8 mouse cellular contexts compared by ENCODE assay signal in genomic region chr11:69671726-69672124, GRCm38 (mm10). TPM values are rescaled to one million over a fixed set of nuclear protein-coding genes. Genes with fewer than 3 reads are reported as not detected.
DNase-seq lines count a peak whose midpoint lies in the region; ATAC-seq and TF ChIP-seq lines count a peak whose summit lies in the region.

No protein-coding gene starts in this region.

- peak overlapping the region; percentile 74 to 94 (median 75) for H3K4me3 ChIP-seq in CH12.LX (replicated peaks in 1 of 3; ENCODE audit: low read depth in 2 of 3, low read length in 2 of 3, poor library complexity in 1 of 3)
- H3K4me3 ChIP-seq in forebrain, embryonic 16.5 days (replicated peaks; ENCODE audit: low read length), result peak overlapping the region; percentile 100
- H3K4me3 ChIP-seq in liver, postnatal 0 days (ENCODE audit: low read depth, low read length), result peak overlapping the region; percentile 94

- peaks cover 67 to 82% of the 10 kb centered on the region in 2 experiments for H3K36me3 ChIP-seq in CH12.LX (replicated peaks in 1 of 2; ENCODE audit: control insufficient read depth in 1 of 2, insufficient read depth in 1 of 2, low read length in 1 of 2)
- H3K36me3 ChIP-seq in forebrain, embryonic 16.5 days (ENCODE audit: control insufficient read depth, insufficient read depth), result peaks cover 29% of the 10 kb centered on the region
- H3K36me3 ChIP-seq in liver, postnatal 0 days (replicated peaks; ENCODE audit: insufficient read depth, low read length), result peaks cover 70% of the 10 kb centered on the region

- no peak for DNase-seq in frontal cortex, postnatal 14 days (ENCODE audit: low spot score in 2 of 2)
- no peak for DNase-seq in CH12.LX (ENCODE audit: extremely low read depth)
- DNase-seq in liver, postnatal 0 days, result no peak
- DNase-seq in adrenal gland, adult 8-10 months, result no peak
- DNase-seq in urinary bladder, postnatal 14 days (ENCODE audit: low spot score), result no peak
- no peak for DNase-seq in kidney, postnatal 4 days

- peak overlapping the region; percentile 88 for H3K27ac ChIP-seq in CH12.LX (ENCODE audit: insufficient read depth, low read depth)
- peak overlapping the region; percentile 98 for H3K27ac ChIP-seq in forebrain, embryonic 16.5 days (ENCODE audit: low read length)
- peak overlapping the region; percentile 99 for H3K27ac ChIP-seq in liver, postnatal 0 days (ENCODE audit: low read depth)

- TF ChIP-seq RAD21 in CH12.LX (IDR thresholded peaks at IDR 0.05; ENCODE audit: low read depth, low read length), result no peak

- peaks cover 8 to 59% of the 10 kb centered on the region in 2 experiments; a peak in 3 of 4 replicates for H3K4me1 ChIP-seq in CH12.LX (ENCODE audit: control insufficient read depth in 1 of 2, insufficient read depth in 2 of 2)
- peaks cover 26% of the 10 kb centered on the region for H3K4me1 ChIP-seq in forebrain, embryonic 16.5 days (replicated peaks; ENCODE audit: control insufficient read depth, insufficient read depth, low read length)
- peaks cover 18% of the 10 kb centered on the region for H3K4me1 ChIP-seq in liver, postnatal 0 days (ENCODE audit: insufficient read depth)

- H3K27me3 ChIP-seq in CH12.LX (replicated peaks), result no peaks in the 10 kb centered on the region
- no peaks in the 10 kb centered on the region for H3K27me3 ChIP-seq in forebrain, embryonic 16.5 days (replicated peaks; ENCODE audit: control insufficient read depth, insufficient read depth, low read length)
- no peaks in the 10 kb centered on the region for H3K27me3 ChIP-seq in liver, postnatal 0 days (ENCODE audit: insufficient read depth, low read length)

- WGBS in forebrain, embryonic 16.5 days, result under 1% methylated on average over 43 of the region's 43 CpGs
- WGBS in liver, postnatal 0 days (ENCODE audit: insufficient replicate concordance), result under 1% methylated on average over 43 of the region's 43 CpGs

- H3K79me2 ChIP-seq in CH12.LX (replicated peaks; ENCODE audit: control insufficient read depth, extremely low read depth, insufficient read depth, poor library complexity, severe bottlenecking), result peaks cover 57% of the 10 kb centered on the region

- dilution Hi-C loops in CH12.LX (cut with MboI; ENCODE audit: extremely low pct_ligation_motif_present, extremely low pct_unique_long_range_greater_than_20kb, low sequenced_read_pairs), result no loop called here

- TF ChIP-seq POLR2A in CH12.LX (IDR thresholded peaks at IDR 0.05; ENCODE audit: low read depth, low read length), result no peak

- no peaks in the 10 kb centered on the region for H3K9me3 ChIP-seq in CH12.LX (replicated peaks; ENCODE audit: low read length)
- no peaks in the 10 kb centered on the region for H3K9me3 ChIP-seq in forebrain, embryonic 16.5 days (ENCODE audit: control insufficient read depth, low read length)
- H3K9me3 ChIP-seq in liver, postnatal 0 days (ENCODE audit: low read length), result no peaks in the 10 kb centered on the region

- H3K9ac ChIP-seq in CH12.LX (ENCODE audit: insufficient read depth, low read depth), result peak overlapping the region; percentile 99
- peak overlapping the region; percentile 99 for H3K9ac ChIP-seq in forebrain, embryonic 16.5 days (replicated peaks; ENCODE audit: low read depth, low read length)
- peak overlapping the region; percentile 92 for H3K9ac ChIP-seq in liver, postnatal 0 days (replicated peaks)

- no peak for TF ChIP-seq CTCF in CH12.LX (conservative IDR thresholded peaks at IDR 0.05 in 1 of 2, IDR thresholded peaks at IDR 0.05 in 1 of 2; ENCODE audit: low read depth in 2 of 2, low read length in 2 of 2)
- TF ChIP-seq CTCF in liver, postnatal 0 days (IDR thresholded peaks at IDR 0.05; ENCODE audit: low read depth), result no peak

- peak; percentile 3; the same call in 1 of the 2 replicates for ATAC-seq in frontal cortex, adult (ENCODE audit: low TSS enrichment)
- ATAC-seq in forebrain, embryonic 16.5 days, result peak; percentile 2; the same call in 1 of the 2 replicates
- peak; percentile 6; the same call in 1 of the 2 replicates for ATAC-seq in liver, postnatal 0 days

- H3K4me2 ChIP-seq in CH12.LX (ENCODE audit: insufficient read depth, low read depth, poor library complexity, severe bottlenecking), result no peak overlapping the region
- H3K4me2 ChIP-seq in forebrain, embryonic 16.5 days (ENCODE audit: low read length), result peak overlapping the region; percentile 96
- peak overlapping the region; percentile 95 for H3K4me2 ChIP-seq in liver, postnatal 0 days (ENCODE audit: low read depth, low read length)

- TF ChIP-seq EP300 in CH12.LX (IDR thresholded peaks at IDR 0.05; ENCODE audit: low read length), result no peak
- TF ChIP-seq EP300 in liver, postnatal 0 days (IDR thresholded peaks at IDR 0.05; ENCODE audit: low read depth), result no peak

- in situ Hi-C loops in CH12.LX (cut with MboI; ENCODE audit: low pct_ligation_motif_present, low pct_unique_long_range_greater_than_20kb, low sequenced_read_pairs), result no loop called here

TF ChIP-seq in CH12.LX, 34 proteins besides CTCF, POLR2A, EP300 and RAD21:
- TF ChIP-seq KAT2A (IDR thresholded peaks at IDR 0.05; ENCODE audit: insufficient replicate concordance, low read length), result no peak
- TF ChIP-seq TBP (conservative IDR thresholded peaks at IDR 0.05; ENCODE audit: low read depth, low read length), result no peak
- TF ChIP-seq MAX (IDR thresholded peaks at IDR 0.05; ENCODE audit: low read length), result no peak
- TF ChIP-seq CHD1 (IDR thresholded peaks at IDR 0.05; ENCODE audit: low read depth, low read length), result peak; percentile 94
- TF ChIP-seq E2F4 (IDR thresholded peaks at IDR 0.05; ENCODE audit: insufficient replicate concordance, low read depth, low read length), result no peak

RNA-seq across cellular contexts. Expression of gene Eif4a1, which starts 0.5 kb away (rescaled TPM):
- total RNA-seq in CH12.LX (2012; rRNA removed) (1,622 and 2,071 TPM in 2 replicates), CH12.LX (2014; rRNA removed) (2,161 and 2,200 TPM in 2 replicates)
- 1,500 and 1,728 TPM in 2 replicates for polyA plus RNA-seq in CH12.LX (2012; ENCODE audit: insufficient read length, low read depth)
- polyA plus RNA-seq in forebrain, embryonic 16.5 days (2015; fragmentation: Nextera tagmentation; extraction: Ambion mirVana), result 563 and 599 TPM in 2 replicates
- 199 and 203 TPM in 2 replicates for polyA plus RNA-seq in liver, postnatal 0 days (2015; fragmentation: Nextera tagmentation; extraction: Ambion mirVana)
- total RNA-seq in adrenal gland, adult 8-10 months (2022), result 100 to 1,000 TPM; 500 to 614 (median 555) TPM

RNA-seq across cellular contexts. Expression of gene Cd68, which starts 5.8 kb away (rescaled TPM):
- total RNA-seq in CH12.LX (2012; rRNA removed), result 74.8 and 82.2 TPM in 2 replicates
- total RNA-seq in CH12.LX (2014; rRNA removed), result 122 TPM in 2 replicates
- 235 and 343 TPM in 2 replicates for polyA plus RNA-seq in CH12.LX (2012; ENCODE audit: insufficient read length, low read depth)
- 6.4 and 7.8 TPM in 2 replicates for polyA plus RNA-seq in forebrain, embryonic 16.5 days (2015; fragmentation: Nextera tagmentation; extraction: Ambion mirVana)
- polyA plus RNA-seq in liver, postnatal 0 days (2015; fragmentation: Nextera tagmentation; extraction: Ambion mirVana), result 30.1 and 32.5 TPM in 2 replicates
- total RNA-seq in adrenal gland, adult 8-10 months (2022), result 10 to 100 TPM; 17.9 to 43.8 (median 30.0) TPM

RNA-seq across cellular contexts. Expression of gene Mpdu1, which starts 9.3 kb away (rescaled TPM):
- total RNA-seq in CH12.LX (2012; rRNA removed) (110 and 150 TPM in 2 replicates), CH12.LX (2014; rRNA removed) (175 and 210 TPM in 2 replicates)
- polyA plus RNA-seq in CH12.LX (2012; ENCODE audit: insufficient read length, low read depth), result 185 and 210 TPM in 2 replicates
- 82.1 and 90.4 TPM in 2 replicates for polyA plus RNA-seq in forebrain, embryonic 16.5 days (2015; fragmentation: Nextera tagmentation; extraction: Ambion mirVana)
- 36.9 and 41.0 TPM in 2 replicates for polyA plus RNA-seq in liver, postnatal 0 days (2015; fragmentation: Nextera tagmentation; extraction: Ambion mirVana)
- 100 to 1,000 TPM; 107 to 123 (median 113) TPM for total RNA-seq in adrenal gland, adult 8-10 months (2022)

RNA-seq across cellular contexts. Expression of gene Senp3, which starts 10.2 kb away (rescaled TPM):
- total RNA-seq in CH12.LX (2012; rRNA removed), result 116 and 157 TPM in 2 replicates
- 256 TPM in 2 replicates for total RNA-seq in CH12.LX (2014; rRNA removed)
- 303 and 317 TPM in 2 replicates for polyA plus RNA-seq in CH12.LX (2012; ENCODE audit: insufficient read length, low read depth)
- polyA plus RNA-seq in forebrain, embryonic 16.5 days (2015; fragmentation: Nextera tagmentation; extraction: Ambion mirVana), result 97.0 and 115 TPM in 2 replicates
- 14.5 and 15.2 TPM in 2 replicates for polyA plus RNA-seq in liver, postnatal 0 days (2015; fragmentation: Nextera tagmentation; extraction: Ambion mirVana)
- total RNA-seq in adrenal gland, adult 8-10 months (2022), result 10 to 100 TPM; 72.5 to 92.1 (median 85.0) TPM

RNA-seq across cellular contexts. Expression of gene Tnfsf13, which starts 13.9 kb away (rescaled TPM):
- total RNA-seq in CH12.LX (2012; rRNA removed) (0.08 and 0.21 TPM in 2 replicates), CH12.LX (2014; rRNA removed) (0.32 and 0.35 TPM in 2 replicates)
- polyA plus RNA-seq in CH12.LX (2012; ENCODE audit: insufficient read length, low read depth), result 0.63 and 1.0 TPM in 2 replicates
- polyA plus RNA-seq in forebrain, embryonic 16.5 days (2015; fragmentation: Nextera tagmentation; extraction: Ambion mirVana), result 0.34 and 0.46 TPM in 2 replicates
- polyA plus RNA-seq in liver, postnatal 0 days (2015; fragmentation: Nextera tagmentation; extraction: Ambion mirVana), result 0.46 and 0.83 TPM in 2 replicates
- total RNA-seq in adrenal gland, adult 8-10 months (2022), result 1 to 10 TPM; 2.5 to 7.3 (median 4.5) TPM
